Mouse (Mus musculus): ENCODE results near the gene Sec16b. TPM values are rescaled to one million over a fixed set of nuclear protein-coding genes. Genes with fewer than 3 reads are reported as not detected.

Gene Sec16b
- polyA plus RNA-seq, 1 experiment from 2014 or later, result 1.5 TPM

DNA sequence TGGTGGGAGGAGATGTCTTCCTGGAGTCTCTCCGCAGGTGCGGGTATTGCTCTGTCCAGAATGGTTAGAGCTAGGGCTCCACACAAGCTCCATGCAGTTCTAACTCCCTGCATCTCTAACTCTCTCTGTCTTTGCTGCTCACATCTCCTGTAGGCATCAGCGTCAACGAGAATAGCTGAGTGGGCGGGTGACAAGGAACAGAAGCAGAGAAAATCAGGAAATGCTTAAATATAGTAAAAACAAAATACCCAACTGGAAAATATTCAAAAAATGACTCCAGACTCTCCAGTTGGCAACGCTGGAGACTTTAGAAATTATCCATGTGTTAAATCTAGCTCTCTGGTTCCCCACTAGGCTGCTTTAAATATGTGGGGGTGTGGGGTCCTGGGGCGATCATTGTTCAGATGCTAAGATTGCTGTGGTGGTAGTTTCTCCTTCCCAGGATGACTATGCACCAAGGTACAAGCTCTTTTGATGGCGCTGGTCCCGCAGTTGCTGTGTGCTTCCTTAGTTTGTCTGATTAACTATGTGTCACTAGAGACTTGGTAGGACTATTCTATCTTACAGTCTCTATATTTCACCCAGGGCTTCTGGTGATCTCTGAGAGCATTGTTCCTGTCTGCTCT, 35.7 kb upstream of the Sec16b start:
- no peaks in the 10 kb centered on the region for H3K4me1 ChIP-seq (replicated peaks; ENCODE audit: control insufficient read depth, insufficient read depth, low read length)
- no peak overlapping the region for H3K9ac ChIP-seq (ENCODE audit: low read depth, low read length)
- H3K27me3 ChIP-seq (ENCODE audit: control insufficient read depth, insufficient read depth, low read length), result no peaks in the 10 kb centered on the region
- WGBS, result 91% methylated on average over 9 of the region's 9 CpGs
- no peak overlapping the region for H3K4me3 ChIP-seq (ENCODE audit: low read depth, low read length)
- no peak overlapping the region for H3K4me2 ChIP-seq (replicated peaks; ENCODE audit: low read depth, low read length)
- DNase-seq (ENCODE audit: low spot score) (no peak), ATAC-seq (ENCODE audit: low FRiP score) (no peak)
- no peaks in the 10 kb centered on the region for H3K36me3 ChIP-seq (ENCODE audit: control insufficient read depth, insufficient read depth, low read length)
- no peaks in the 10 kb centered on the region for H3K9me3 ChIP-seq (ENCODE audit: control insufficient read depth, low read length)
- no peak overlapping the region for H3K27ac ChIP-seq (ENCODE audit: low read depth, low read length)

DNA sequence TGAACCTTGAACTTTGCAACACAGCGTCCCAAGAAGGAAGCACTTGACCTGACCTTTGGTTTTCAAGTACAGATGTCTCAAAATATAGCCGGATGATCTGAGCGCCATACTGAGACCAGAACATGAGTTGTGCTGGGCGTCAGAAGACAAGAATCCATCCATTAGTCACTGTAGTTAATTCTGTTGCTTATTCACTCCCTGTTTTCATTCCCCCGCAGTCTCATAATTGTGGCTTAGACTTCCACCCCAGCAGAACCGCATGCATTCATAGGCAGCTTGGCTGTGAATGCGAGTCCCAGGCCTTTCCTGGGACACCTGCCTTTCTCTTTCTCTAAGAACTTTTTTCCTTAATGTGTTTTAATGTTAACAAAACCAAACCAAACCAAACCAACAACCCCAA, 33.8 kb upstream of the Sec16b start:
- Histone ChIP-seq H3K4me3 (ENCODE audit: low read depth, low read length) (no peak overlapping the region), H3K27me3 (ENCODE audit: control insufficient read depth, insufficient read depth, low read length) (no peaks in the 10 kb centered on the region), H3K36me3 (ENCODE audit: control insufficient read depth, insufficient read depth, low read length) (no peaks in the 10 kb centered on the region), H3K4me2 (replicated peaks; ENCODE audit: low read depth, low read length) (no peak overlapping the region), H3K9ac (ENCODE audit: low read depth, low read length) (no peak overlapping the region), H3K4me1 (replicated peaks; ENCODE audit: control insufficient read depth, insufficient read depth, low read length) (no peaks in the 10 kb centered on the region), H3K27ac (ENCODE audit: low read depth, low read length) (no peak overlapping the region), H3K9me3 (ENCODE audit: control insufficient read depth, low read length) (no peaks in the 10 kb centered on the region)
- DNase-seq (ENCODE audit: low spot score), result no peak
- 91% methylated on average over 7 of the region's 7 CpGs for WGBS
- no peak for ATAC-seq (ENCODE audit: low FRiP score)

DNA sequence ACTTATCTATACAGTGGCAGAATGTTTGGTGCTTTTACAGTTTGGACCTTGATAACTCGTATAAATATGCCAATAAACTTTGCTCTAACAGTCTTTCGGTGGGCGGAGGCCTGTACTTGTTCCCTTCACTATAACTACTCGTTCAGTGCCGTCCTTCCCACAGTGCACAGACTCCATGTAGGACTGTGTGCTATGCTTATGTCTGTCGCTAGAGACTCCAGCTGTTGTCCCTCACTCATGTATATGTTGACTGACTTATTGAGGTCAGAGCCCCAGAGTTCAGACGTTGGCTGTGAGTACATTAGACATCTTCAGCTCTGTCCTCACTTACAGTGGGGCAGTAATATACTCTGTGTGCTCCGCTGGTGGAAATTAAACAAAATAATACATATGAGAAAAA, 31.7 kb upstream of the Sec16b start:
- no peak for ATAC-seq (ENCODE audit: low FRiP score)
- no peak overlapping the region for H3K9ac ChIP-seq (ENCODE audit: low read depth, low read length)
- H3K27ac ChIP-seq (ENCODE audit: low read depth, low read length), result no peak overlapping the region
- no peak overlapping the region for H3K4me3 ChIP-seq (ENCODE audit: low read depth, low read length)
- DNase-seq (ENCODE audit: low spot score), result no peak
- no peaks in the 10 kb centered on the region for H3K27me3 ChIP-seq (ENCODE audit: control insufficient read depth, insufficient read depth, low read length)
- no peak overlapping the region for H3K4me2 ChIP-seq (replicated peaks; ENCODE audit: low read depth, low read length)
- no peaks in the 10 kb centered on the region for H3K4me1 ChIP-seq (replicated peaks; ENCODE audit: control insufficient read depth, insufficient read depth, low read length)
- no peaks in the 10 kb centered on the region for H3K9me3 ChIP-seq (ENCODE audit: control insufficient read depth, low read length)
- H3K36me3 ChIP-seq (ENCODE audit: control insufficient read depth, insufficient read depth, low read length), result no peaks in the 10 kb centered on the region
- WGBS, result 87% methylated on average over 8 of the region's 8 CpGs

DNA sequence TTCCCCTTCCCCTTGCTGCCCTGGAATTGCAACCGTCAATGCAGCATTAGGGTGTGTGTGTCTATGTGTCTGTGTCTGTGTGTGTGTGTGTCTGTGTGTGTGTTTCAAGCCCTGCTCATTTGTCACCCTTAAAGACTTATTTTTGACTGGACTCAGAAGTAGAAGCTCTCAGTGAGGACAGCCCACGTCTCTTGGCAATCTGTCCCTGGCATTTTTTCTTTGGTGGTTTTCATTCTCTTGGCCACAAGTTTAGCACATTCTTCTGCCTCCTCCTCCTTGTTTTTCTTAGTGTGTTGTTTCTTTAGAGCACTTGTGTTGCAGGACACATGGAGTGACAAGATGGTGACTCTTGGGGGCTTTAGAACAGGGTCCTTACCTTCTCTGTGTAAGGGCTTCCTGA, 30.3 kb upstream of the Sec16b start:
- H3K4me1 ChIP-seq (replicated peaks; ENCODE audit: control insufficient read depth, insufficient read depth, low read length), result no peaks in the 10 kb centered on the region
- H3K27me3 ChIP-seq (ENCODE audit: control insufficient read depth, insufficient read depth, low read length), result no peaks in the 10 kb centered on the region
- no peaks in the 10 kb centered on the region for H3K9me3 ChIP-seq (ENCODE audit: control insufficient read depth, low read length)
- H3K4me3 ChIP-seq (ENCODE audit: low read depth, low read length), result no peak overlapping the region
- no peak for ATAC-seq (ENCODE audit: low FRiP score)
- no peak for DNase-seq (ENCODE audit: low spot score)
- 85% methylated on average over 2 of the region's 2 CpGs for WGBS
- H3K9ac ChIP-seq (ENCODE audit: low read depth, low read length), result no peak overlapping the region
- H3K36me3 ChIP-seq (ENCODE audit: control insufficient read depth, insufficient read depth, low read length), result no peaks in the 10 kb centered on the region
- H3K27ac ChIP-seq (ENCODE audit: low read depth, low read length), result no peak overlapping the region
- H3K4me2 ChIP-seq (replicated peaks; ENCODE audit: low read depth, low read length), result no peak overlapping the region

DNA sequence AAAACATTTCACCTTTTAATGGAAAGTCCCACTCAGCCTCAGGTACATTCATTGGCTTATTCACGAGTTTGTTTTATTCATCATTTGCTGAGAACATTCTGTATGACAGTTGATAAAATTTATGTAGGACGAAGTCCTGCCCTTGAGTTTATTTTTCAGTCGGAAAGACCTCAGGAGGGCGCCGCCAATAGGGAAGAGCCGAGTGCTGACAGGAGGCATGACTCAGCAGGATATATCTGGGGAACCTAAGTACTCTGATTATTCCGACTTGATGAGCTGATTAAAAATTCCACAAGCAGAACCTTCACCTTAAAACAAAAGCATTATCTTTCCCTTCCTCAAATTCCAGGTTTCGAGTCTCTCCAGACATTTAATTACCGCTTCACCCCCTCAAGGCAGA, 26.4 kb upstream of the Sec16b start:
- no peak overlapping the region for H3K4me3 ChIP-seq (ENCODE audit: low read depth, low read length)
- H3K9me3 ChIP-seq (ENCODE audit: control insufficient read depth, low read length), result no peaks in the 10 kb centered on the region
- DNase-seq (ENCODE audit: low spot score) (no peak), ATAC-seq (ENCODE audit: low FRiP score) (no peak)
- no peaks in the 10 kb centered on the region for H3K36me3 ChIP-seq (ENCODE audit: control insufficient read depth, insufficient read depth, low read length)
- H3K27ac ChIP-seq (ENCODE audit: low read depth, low read length), result no peak overlapping the region
- no peaks in the 10 kb centered on the region for H3K27me3 ChIP-seq (ENCODE audit: control insufficient read depth, insufficient read depth, low read length)
- no peak overlapping the region for H3K9ac ChIP-seq (ENCODE audit: low read depth, low read length)
- H3K4me1 ChIP-seq (replicated peaks; ENCODE audit: control insufficient read depth, insufficient read depth, low read length), result no peaks in the 10 kb centered on the region
- H3K4me2 ChIP-seq (replicated peaks; ENCODE audit: low read depth, low read length), result no peak overlapping the region
- WGBS, result 34% methylated on average over 9 of the region's 9 CpGs

DNA sequence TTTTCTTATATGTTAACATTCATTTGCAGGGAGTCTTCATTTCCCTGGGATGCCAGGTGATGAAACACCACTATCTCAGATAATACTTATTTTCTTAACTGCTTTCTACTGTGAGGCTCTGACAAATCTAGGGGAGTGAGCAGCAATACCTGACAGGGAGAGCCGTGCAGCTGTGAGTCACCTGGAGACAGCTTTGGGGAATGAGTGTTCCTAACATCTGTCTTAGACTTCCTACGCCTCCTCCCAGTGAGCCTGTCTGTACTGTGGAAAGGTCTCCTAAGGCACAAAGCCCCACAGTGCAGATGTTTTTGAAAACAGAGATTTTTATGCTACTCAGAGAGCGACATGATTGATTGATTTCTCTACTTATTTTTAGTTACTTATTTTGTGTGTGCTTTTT, 25.6 kb upstream of the Sec16b start:
- DNase-seq (ENCODE audit: low spot score) (no peak), ATAC-seq (ENCODE audit: low FRiP score) (no peak)
- H3K27me3 ChIP-seq (ENCODE audit: control insufficient read depth, insufficient read depth, low read length), result no peaks in the 10 kb centered on the region
- H3K36me3 ChIP-seq (ENCODE audit: control insufficient read depth, insufficient read depth, low read length), result no peaks in the 10 kb centered on the region
- no peak overlapping the region for H3K4me3 ChIP-seq (ENCODE audit: low read depth, low read length)
- H3K27ac ChIP-seq (ENCODE audit: low read depth, low read length), result no peak overlapping the region
- no peak overlapping the region for H3K9ac ChIP-seq (ENCODE audit: low read depth, low read length)
- no peaks in the 10 kb centered on the region for H3K4me1 ChIP-seq (replicated peaks; ENCODE audit: control insufficient read depth, insufficient read depth, low read length)
- 79% methylated on average over 3 of the region's 3 CpGs for WGBS
- H3K9me3 ChIP-seq (ENCODE audit: control insufficient read depth, low read length), result no peaks in the 10 kb centered on the region
- H3K4me2 ChIP-seq (replicated peaks; ENCODE audit: low read depth, low read length), result no peak overlapping the region

DNA sequence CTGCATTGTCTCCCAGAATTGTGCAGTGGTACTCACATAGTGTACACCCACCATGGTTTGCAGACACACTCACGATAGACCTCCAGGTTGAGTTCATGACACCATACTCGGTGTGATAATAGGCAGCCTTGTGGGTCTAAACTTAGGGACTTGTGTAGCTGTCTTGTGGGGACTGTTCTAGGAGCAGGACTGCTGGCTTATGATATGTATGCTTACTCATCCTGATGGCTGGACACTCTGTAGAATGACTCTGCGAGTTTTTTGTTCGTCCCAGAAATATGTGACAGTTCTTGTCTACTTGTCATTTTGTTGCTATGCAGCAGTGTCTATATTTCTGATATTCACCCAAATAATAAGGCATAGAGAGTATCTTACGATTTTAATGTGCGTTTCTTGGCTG, 24.9 kb upstream of the Sec16b start:
- H3K27ac ChIP-seq (ENCODE audit: low read depth, low read length), result no peak overlapping the region
- no peak overlapping the region for H3K4me2 ChIP-seq (replicated peaks; ENCODE audit: low read depth, low read length)
- no peaks in the 10 kb centered on the region for H3K9me3 ChIP-seq (ENCODE audit: control insufficient read depth, low read length)
- no peak overlapping the region for H3K4me3 ChIP-seq (ENCODE audit: low read depth, low read length)
- 92% methylated on average over 6 of the region's 6 CpGs for WGBS
- H3K36me3 ChIP-seq (ENCODE audit: control insufficient read depth, insufficient read depth, low read length), result no peaks in the 10 kb centered on the region
- DNase-seq (ENCODE audit: low spot score) (no peak), ATAC-seq (ENCODE audit: low FRiP score) (no peak)
- no peaks in the 10 kb centered on the region for H3K4me1 ChIP-seq (replicated peaks; ENCODE audit: control insufficient read depth, insufficient read depth, low read length)
- H3K9ac ChIP-seq (ENCODE audit: low read depth, low read length), result no peak overlapping the region
- no peaks in the 10 kb centered on the region for H3K27me3 ChIP-seq (ENCODE audit: control insufficient read depth, insufficient read depth, low read length)

DNA sequence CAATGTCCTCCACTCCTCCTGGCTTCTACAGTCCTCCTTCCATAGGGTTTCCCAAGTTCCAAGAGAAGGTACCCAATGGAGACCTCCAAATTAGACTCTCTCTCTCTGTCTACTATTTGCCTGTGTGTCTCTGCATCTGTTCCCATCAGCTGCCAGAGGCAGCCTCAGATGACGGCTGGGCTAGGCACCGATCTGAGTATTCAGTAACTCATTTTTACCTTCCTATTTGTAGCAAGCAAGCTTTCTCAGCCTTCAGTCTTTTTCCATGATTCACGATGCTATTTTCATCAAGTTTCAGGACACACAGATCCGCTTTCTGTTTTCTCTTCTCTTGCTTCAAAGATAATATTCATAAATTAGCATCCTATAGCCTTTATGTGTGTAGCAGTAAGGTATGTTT, 22.4 kb upstream of the Sec16b start:
- H3K36me3 ChIP-seq (ENCODE audit: control insufficient read depth, insufficient read depth, low read length), result no peaks in the 10 kb centered on the region
- DNase-seq (ENCODE audit: low spot score), result no peak
- 97% methylated on average over 4 of the region's 4 CpGs for WGBS
- no peaks in the 10 kb centered on the region for H3K27me3 ChIP-seq (ENCODE audit: control insufficient read depth, insufficient read depth, low read length)
- no peak overlapping the region for H3K4me2 ChIP-seq (replicated peaks; ENCODE audit: low read depth, low read length)
- ATAC-seq (ENCODE audit: low FRiP score), result no peak
- H3K27ac ChIP-seq (ENCODE audit: low read depth, low read length), result no peak overlapping the region
- H3K9ac ChIP-seq (ENCODE audit: low read depth, low read length), result no peak overlapping the region
- H3K4me1 ChIP-seq (replicated peaks; ENCODE audit: control insufficient read depth, insufficient read depth, low read length), result no peaks in the 10 kb centered on the region
- H3K4me3 ChIP-seq (ENCODE audit: low read depth, low read length), result no peak overlapping the region
- H3K9me3 ChIP-seq (ENCODE audit: control insufficient read depth, low read length), result no peaks in the 10 kb centered on the region

DNA sequence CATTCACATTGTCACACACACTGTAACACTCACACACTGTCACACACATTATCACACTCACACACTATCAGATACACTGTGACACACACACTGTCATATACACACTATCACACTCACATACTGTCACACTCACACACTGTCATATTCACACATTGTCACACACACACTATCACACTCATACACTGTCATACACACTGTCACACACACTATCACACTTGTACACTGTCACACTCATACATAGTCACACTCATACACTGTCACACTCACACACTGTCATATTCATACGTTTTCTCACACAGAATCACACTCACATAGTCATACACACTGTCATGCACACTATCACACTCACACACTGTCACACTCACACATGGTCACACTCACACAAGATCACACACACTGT, 5.9 kb upstream of the Sec16b start:
- no peak for DNase-seq (ENCODE audit: low spot score)
- Histone ChIP-seq H3K36me3 (ENCODE audit: control insufficient read depth, insufficient read depth, low read length) (no peaks in the 10 kb centered on the region), H3K27ac (ENCODE audit: low read depth, low read length) (no peak overlapping the region), H3K9ac (ENCODE audit: low read depth, low read length) (no peak overlapping the region), H3K4me1 (replicated peaks; ENCODE audit: control insufficient read depth, insufficient read depth, low read length) (no peaks in the 10 kb centered on the region), H3K4me2 (replicated peaks; ENCODE audit: low read depth, low read length) (no peak overlapping the region), H3K9me3 (ENCODE audit: control insufficient read depth, low read length) (no peaks in the 10 kb centered on the region), H3K27me3 (ENCODE audit: control insufficient read depth, insufficient read depth, low read length) (no peaks in the 10 kb centered on the region), H3K4me3 (ENCODE audit: low read depth, low read length) (no peak overlapping the region)
- ATAC-seq (ENCODE audit: low FRiP score), result no peak
- 89% methylated on average over 1 of the region's 1 CpGs for WGBS

All from hindbrain, embryonic 11.5 days (tissue).